Mouse (Mus musculus) cerebellum, postnatal 25 days (tissue): ENCODE measurements at regions not wholly inside any gene's neighbourhood (a gene's known extent, or its start where the extent isn't known, plus 50 kb on each side); places are given as distances from the start of the nearest gene placed in this dataset.
A peak's percentile ranks its signal among the peaks of the same experiment; 100 is the strongest.
"Not testable (repeated sequence)": the region's sequence is repeated elsewhere in the genome, so short reads cannot be mapped to it uniquely, and the experiment has no call there.

ENCODE experiments used
- DNase-seq, 2 experiments: peaks; one replicate each; pipeline ENCODE4 v3.0.0; 2021; ENCODE audit warnings: mixed read lengths in 2 of 2

GRCm38 (mm10) chrX:91059251-91059650 lies 167.3 kb downstream of the Gm44 start:
- peak in 1 of 2 experiments; percentile 24 for DNase-seq

- DNase-seq: not testable (repeated sequence)
Observed at GRCm38 (mm10) chrX:91085137-91085536, 193.2 kb downstream of the Gm44 start.
